Mouse (Mus musculus) layer of hippocampus, adult 18-20 months (tissue): ENCODE results near the gene Cyp4f16. TPM values are rescaled to one million over a fixed set of nuclear protein-coding genes. Genes with fewer than 3 reads are reported as not detected.
"Not testable (repeated sequence)": the region's sequence is repeated elsewhere in the genome, so short reads cannot be mapped to it uniquely, and the experiment has no call there.

Experiments used
- DNase-seq, 2 experiments: peaks; one replicate each; pipeline ENCODE4 v3.0.0; 2022; ENCODE audit warnings: low spot score in 2 of 2
- total RNA-seq, 2 experiments: library from RNA; stranded (reverse); gene quantifications; 2 replicates each; pipeline ENCODE4 v1.2.3; 2021

Cyp4f16 gene
- total RNA-seq, 2 experiments from 2014 or later, result 5.2 to 6.0 TPM

GRCm38 (mm10) chr17:32550377-32550776 is 14.0 kb downstream of the Cyp4f16 start:
- DNase-seq, result not testable (repeated sequence)

- DNase-seq, result peak; percentile 69 to 90
Observed at GRCm38 (mm10) chr17:32550900-32551770, 14.8 kb downstream of the Cyp4f16 start.

GRCm38 (mm10) chr17:32553016-32553415 is 16.7 kb downstream of the Cyp4f16 start:
- not testable (repeated sequence) for DNase-seq

- DNase-seq, result not testable (repeated sequence)
Observed at GRCm38 (mm10) chr17:32554368-32554767, 18.0 kb downstream of the Cyp4f16 start.

GRCm38 (mm10) chr17:32563301-32563700 is 26.9 kb downstream of the Cyp4f16 start:
- not testable (repeated sequence) for DNase-seq

GRCm38 (mm10) chr17:32573286-32573685 is 36.9 kb downstream of the Cyp4f16 start:
- not testable (repeated sequence) for DNase-seq

- DNase-seq, result no peak
Observed at GRCm38 (mm10) chr17:32577496-32578186, 41.3 kb downstream of the Cyp4f16 start.

GRCm38 (mm10) chr17:32596494-32596893 is 60.1 kb downstream of the Cyp4f16 start:
- DNase-seq, result no peak

Other genes starting within 250 kb of the Cyp4f16 start
- 10 to 100 TPM; 79.0 to 84.6 TPM for gene Akap8, start 215.3 kb upstream of the Cyp4f16 start, total RNA-seq
- 100 to 1,000 TPM; 185 to 206 TPM for gene Akap8l, start 186.0 kb upstream of the Cyp4f16 start, total RNA-seq
- gene Wiz, start 147.1 kb upstream of the Cyp4f16 start, total RNA-seq, result 10 to 100 TPM; 48.4 to 51.2 TPM
- 1 to 10 TPM; 3.2 to 5.0 TPM for gene Rasal3, start 133.0 kb upstream of the Cyp4f16 start, total RNA-seq
- gene Pglyrp2, start 112.4 kb upstream of the Cyp4f16 start, total RNA-seq, result not detected
- under 1 TPM in 1 of 2 experiments, not detected in 1; 0.20 TPM for gene Cyp4f39, start 83.8 kb upstream of the Cyp4f16 start, total RNA-seq
- gene Cyp4f17, start 30.5 kb upstream of the Cyp4f16 start, total RNA-seq, result 1 to 10 TPM; 2.7 to 4.4 TPM
- not detected for gene Cyp4f37, start 84.8 kb downstream of the Cyp4f16 start, total RNA-seq
- gene Cyp4f40, start 122.3 kb downstream of the Cyp4f16 start, total RNA-seq, result not detected
- 10 to 100 TPM; 18.9 to 19.8 TPM for gene Cyp4f15, start 149.1 kb downstream of the Cyp4f16 start, total RNA-seq